In the genomic region with DNA sequence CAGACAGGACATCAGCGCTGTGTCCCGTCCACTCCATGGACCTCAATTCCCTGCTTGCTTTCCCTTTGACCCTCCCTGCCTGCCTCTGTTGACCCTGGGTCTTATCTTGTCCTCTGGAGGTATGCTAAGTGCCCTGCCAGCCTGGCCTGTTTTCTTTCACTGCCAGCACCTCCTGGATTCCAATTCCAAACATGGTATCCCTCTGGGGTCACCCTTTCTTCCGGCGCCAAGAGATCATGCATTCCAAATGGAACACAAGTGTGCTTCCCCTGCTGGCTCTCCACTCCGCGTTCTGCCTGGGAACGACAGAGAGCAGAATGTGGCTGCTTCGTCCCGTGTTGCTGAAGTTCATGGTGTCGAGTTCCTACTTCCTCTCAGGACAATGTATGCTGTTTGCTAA, we compare ENCODE assay signal across 10 mouse cellular contexts. TPM values are rescaled to one million over a fixed set of nuclear protein-coding genes. Genes with fewer than 3 reads are reported as not detected.
A peak's percentile ranks its signal among the peaks of the same experiment; 100 is the strongest.
DNase-seq lines count a peak whose midpoint lies in the region; ATAC-seq and TF ChIP-seq lines count a peak whose summit lies in the region.
"Had no signal": no experiment of that assay in that cellular context is flagged by ENCODE, and none has a peak within 500 bp of the region (broad histone marks: within the 10 kb centered on the region; RNA-seq: fewer than 3 reads in every experiment).

Gene Popdc2, plus strand, starts transcription at position 277 of the 400 bp plus-strand sequence.

- ATAC-seq in embryonic facial prominence, embryonic 11.5 days (replicated peaks; ENCODE audit: insufficient number of reproducible peaks, low FRiP score, low TSS enrichment, low read depth), result no peak
- ATAC-seq in heart, embryonic 14.5 days (ENCODE audit: insufficient number of reproducible peaks, insufficient read depth, low FRiP score, low read depth), result peak; percentile 85
- ATAC-seq in liver, embryonic 14.5 days (ENCODE audit: insufficient read depth), result no peak
- ATAC-seq: Patski had no signal

- no peaks in the 10 kb centered on the region for H3K36me3 ChIP-seq in embryonic facial prominence, embryonic 11.5 days (replicated peaks; ENCODE audit: control insufficient read depth, insufficient read depth, low read depth, low read length)
- peaks cover 15% of the 10 kb centered on the region for H3K36me3 ChIP-seq in heart, embryonic 14.5 days (ENCODE audit: control insufficient read depth, insufficient read depth, low read length)
- no peaks in the 10 kb centered on the region for H3K36me3 ChIP-seq in liver, embryonic 14.5 days (replicated peaks; ENCODE audit: control insufficient read depth, insufficient read depth, low read depth)

- no peaks in the 10 kb centered on the region for H3K9me3 ChIP-seq in embryonic facial prominence, embryonic 11.5 days (replicated peaks; ENCODE audit: control insufficient read depth, low read length)
- H3K9me3 ChIP-seq in heart, embryonic 14.5 days (ENCODE audit: control insufficient read depth, low read length), result no peaks in the 10 kb centered on the region
- H3K9me3 ChIP-seq in liver, embryonic 14.5 days (ENCODE audit: control insufficient read depth, low read length), result no peaks in the 10 kb centered on the region

- TF ChIP-seq CTCF in bone marrow, adult 2 months (IDR thresholded peaks at IDR 0.05; ENCODE audit: control insufficient read depth, insufficient read depth, low read length), result no peak
- TF ChIP-seq CTCF in liver, embryonic 14.5 days (IDR thresholded peaks at IDR 0.05; ENCODE audit: low read depth), result no peak

- H3K9ac ChIP-seq in embryonic facial prominence, embryonic 11.5 days (replicated peaks; ENCODE audit: low read length), result no peak within 1 kb of the TSS
- peak within 1 kb of the TSS; percentile 98 for H3K9ac ChIP-seq in heart, embryonic 14.5 days (ENCODE audit: low read length)
- H3K9ac ChIP-seq in liver, embryonic 14.5 days (replicated peaks), result no peak within 1 kb of the TSS

- TF ChIP-seq EP300 in liver, embryonic 14.5 days (IDR thresholded peaks at IDR 0.05; ENCODE audit: low read depth), result no peak

- H3K4me1 ChIP-seq in bone marrow, adult 2 months (ENCODE audit: control insufficient read depth, insufficient read depth, low read length), result no peaks in the 10 kb centered on the region
- no peaks in the 10 kb centered on the region; the same call in 1 of the 2 replicates for H3K4me1 ChIP-seq in embryonic facial prominence, embryonic 11.5 days (ENCODE audit: control insufficient read depth, insufficient read depth, low read length)
- H3K4me1 ChIP-seq in heart, embryonic 14.5 days (ENCODE audit: control insufficient read depth in 2 of 2, insufficient read depth in 2 of 2, low read length in 2 of 2), result peaks cover 21 to 39% of the 10 kb centered on the region in 2 experiments
- peaks cover 6 to 37% of the 10 kb centered on the region in 2 experiments; a peak in 3 of 4 replicates for H3K4me1 ChIP-seq in liver, embryonic 14.5 days (replicated peaks; ENCODE audit: control insufficient read depth in 2 of 2, insufficient read depth in 2 of 2, low read length in 1 of 2)

- DNase-seq in embryonic facial prominence, embryonic 11.5 days (ENCODE audit: low spot score), result peak; percentile 7
- no peak for DNase-seq in liver, embryonic 14.5 days (ENCODE audit: low read depth in 3 of 3, low spot score in 3 of 3)
- no peak for DNase-seq in cerebellum, adult 8-10 months
- DNase-seq in thymus, postnatal 36 days, result no peak
- DNase-seq in T-cell, adult 2 months (ENCODE audit: low spot score), result no peak
- no peak for DNase-seq in spleen, adult 18-20 months
- DNase-seq: cerebellum, adult 9-11 months had no signal

- no peaks in the 10 kb centered on the region for H3K27me3 ChIP-seq in embryonic facial prominence, embryonic 11.5 days (ENCODE audit: control insufficient read depth, insufficient read depth, low read length)
- no peaks in the 10 kb centered on the region for H3K27me3 ChIP-seq in heart, embryonic 14.5 days (ENCODE audit: control insufficient read depth, insufficient read depth, low read length)
- H3K27me3 ChIP-seq in liver, embryonic 14.5 days (ENCODE audit: control insufficient read depth, insufficient read depth, low read length), result no peaks in the 10 kb centered on the region
- H3K27me3 ChIP-seq: Patski had no signal

- no peak within 1 kb of the TSS for H3K27ac ChIP-seq in bone marrow, adult 2 months (ENCODE audit: control insufficient read depth, insufficient read depth, low read depth, low read length, poor library complexity)
- no peak within 1 kb of the TSS for H3K27ac ChIP-seq in embryonic facial prominence, embryonic 11.5 days (replicated peaks; ENCODE audit: low read depth, low read length)
- peak within 1 kb of the TSS; percentile 99 to 100 for H3K27ac ChIP-seq in heart, embryonic 14.5 days (replicated peaks in 1 of 2; ENCODE audit: control insufficient read depth in 1 of 2, insufficient read depth in 1 of 2, low read depth in 2 of 2, low read length in 2 of 2)
- no peak within 1 kb of the TSS for H3K27ac ChIP-seq in liver, embryonic 14.5 days

- WGBS in bone marrow, adult 2 months, result 71% methylated on average over 10 of the region's 10 CpGs
- 37% methylated on average over 10 of the region's 10 CpGs for WGBS in embryonic facial prominence, embryonic 11.5 days
- WGBS in heart, embryonic 14.5 days, result 5% methylated on average over 10 of the region's 10 CpGs
- 55% methylated on average over 10 of the region's 10 CpGs for WGBS in liver, embryonic 14.5 days (ENCODE audit: insufficient replicate concordance)

- TF ChIP-seq POLR2A in bone marrow, adult 2 months (IDR thresholded peaks at IDR 0.05; ENCODE audit: borderline replicate concordance, control insufficient read depth, low read depth, low read length), result no peak

- H3K4me3 ChIP-seq in bone marrow, adult 2 months (replicated peaks; ENCODE audit: control insufficient read depth, low read depth, low read length), result no peak within 1 kb of the TSS
- H3K4me3 ChIP-seq in embryonic facial prominence, embryonic 11.5 days (ENCODE audit: low read depth, low read length), result no peak within 1 kb of the TSS
- H3K4me3 ChIP-seq in heart, embryonic 14.5 days (ENCODE audit: control insufficient read depth in 1 of 2, insufficient read depth in 1 of 2, low read depth in 1 of 2, low read length in 2 of 2), result peak within 1 kb of the TSS; percentile 73 to 93
- no peak within 1 kb of the TSS for H3K4me3 ChIP-seq in liver, embryonic 14.5 days (ENCODE audit: insufficient read depth in 1 of 2, low read depth in 2 of 2, low read length in 2 of 2)

- H3K4me2 ChIP-seq in embryonic facial prominence, embryonic 11.5 days (ENCODE audit: low read depth, low read length), result no peak within 1 kb of the TSS; the same call in 1 of the 2 replicates
- H3K4me2 ChIP-seq in heart, embryonic 14.5 days (ENCODE audit: low read length), result peak within 1 kb of the TSS; percentile 80
- no peak within 1 kb of the TSS; the same call in 1 of the 2 replicates for H3K4me2 ChIP-seq in liver, embryonic 14.5 days (ENCODE audit: low read depth)

RNA-seq across cellular contexts. Expression of gene Popdc2, which starts in this region (rescaled TPM):
- polyA plus RNA-seq in bone marrow, adult 2 months (2011; ENCODE audit: insufficient read depth, insufficient read length, low replicate concordance, missing spikeins), result 12.5 and 20.9 TPM in 2 replicates
- 1.4 and 1.5 TPM in 2 replicates for polyA plus RNA-seq in embryonic facial prominence, embryonic 11.5 days (2014; fragmentation: Nextera tagmentation; extraction: Ambion mirVana)
- polyA plus RNA-seq in heart, embryonic 14.5 days (2014; fragmentation: Nextera tagmentation; extraction: Ambion mirVana), result 364 and 390 TPM in 2 replicates
- 23.2 and 28.6 TPM in 2 replicates for polyA plus RNA-seq in liver, embryonic 14.5 days (2012; rRNA removed)
- 23.4 and 24.5 TPM in 2 replicates for polyA plus RNA-seq in liver, embryonic 14.5 days (2014; fragmentation: Nextera tagmentation; extraction: Ambion mirVana)

Comparison
In these comparisons a context has a peak if more than half of its experiments do, and no peak if none do; other contexts are left out.
1. RNA of gene Popdc2 (polyA plus RNA-seq): 364 to 390 TPM in heart, embryonic 14.5 days; 23.2 to 28.6 TPM in liver, embryonic 14.5 days, 12.5 to 20.9 TPM in bone marrow, adult 2 months and 1.4 to 1.5 TPM in embryonic facial prominence, embryonic 11.5 days; every median in the first group is over 10 times any median in the second.
2. H3K27ac ChIP-seq: peak in heart, embryonic 14.5 days (2 of 2); none in bone marrow, adult 2 months (single experiment), embryonic facial prominence, embryonic 11.5 days (single experiment) and liver, embryonic 14.5 days (single experiment).
3. H3K4me3 ChIP-seq: peak in heart, embryonic 14.5 days (2 of 2); none in bone marrow, adult 2 months (single experiment), embryonic facial prominence, embryonic 11.5 days (single experiment) and liver, embryonic 14.5 days (0 of 2).